Mouse (Mus musculus) heart, embryonic 11.5 days (tissue): ENCODE measurements around the gene Chd3. TPM values are rescaled to one million over a fixed set of nuclear protein-coding genes. Genes with fewer than 3 reads are reported as not detected.

Experiments used
- ATAC-seq: fragments of 200-750 bp; cut with Nextera tagmentation; replicated peaks from 2 replicates; pipeline ENCODE4 v1.8.0; 2017; ENCODE audit warnings: moderate library complexity; ENCODE audit not compliant: insufficient number of reproducible peaks, low FRiP score, low TSS enrichment
- H3K27ac ChIP-seq: fragments of 300-500 bp; sonication (generic); 2 replicates; pipeline ENCODE4 v1.5.1; 2014; ENCODE audit warnings: mild to moderate bottlenecking, low read depth, low read length
- H3K27me3 ChIP-seq: fragments of 300-500 bp; sonication (generic); 2 replicates; pipeline ENCODE4 v1.6.1; 2014; ENCODE audit warnings: mild to moderate bottlenecking, low read length, mixed read lengths; ENCODE audit not compliant: control insufficient read depth, insufficient read depth
- H3K36me3 ChIP-seq: fragments of 300-500 bp; sonication (generic); 2 replicates; pipeline ENCODE4 v1.6.1; 2014; ENCODE audit warnings: mild to moderate bottlenecking, low read length, moderate library complexity, mixed read lengths; ENCODE audit not compliant: control insufficient read depth, insufficient read depth
- H3K4me1 ChIP-seq: fragments of 300-500 bp; sonication (generic); 2 replicates; pipeline ENCODE4 v1.6.1; 2014; ENCODE audit warnings: low read length; ENCODE audit not compliant: control insufficient read depth, insufficient read depth
- H3K4me2 ChIP-seq: fragments of 300-500 bp; sonication (generic); 2 replicates; pipeline ENCODE4 v1.6.1; 2014; ENCODE audit warnings: mild to moderate bottlenecking, moderate library complexity
- H3K4me3 ChIP-seq: fragments of 300-500 bp; sonication (generic); 2 replicates; pipeline ENCODE4 v1.5.1; 2014; ENCODE audit warnings: low read depth, low read length
- H3K9ac ChIP-seq: fragments of 300-500 bp; sonication (generic); 2 replicates; pipeline ENCODE4 v1.6.1; 2014; ENCODE audit warnings: mild to moderate bottlenecking, low read depth, low read length, moderate library complexity
- H3K9me3 ChIP-seq: fragments of 300-500 bp; sonication (generic); replicated peaks from 2 replicates; pipeline ENCODE4 v1.6.1; 2016; ENCODE audit warnings: low read length; ENCODE audit not compliant: control insufficient read depth
- WGBS: fragments of 180-500 bp; shearing (Covaris S2); extraction: QIAGEN DNeasy Blood & Tissue Kit; methylation state at CpG from one replicate; pipeline ENCODE4 v1.1.7; 2014; ENCODE audit not compliant: insufficient replicate concordance; 5-methylcytosine and 5-hydroxymethylcytosine counted together
- polyA plus RNA-seq: library from polyadenylated mRNA; unstranded; fragments of >200 nt; fragmentation: Nextera tagmentation; extraction: Ambion mirVana; gene quantifications from 2 replicates; pipeline ENCODE4 v1.2.1, GENCODE M21; 2014

Gene Chd3
- polyA plus RNA-seq, 1 experiment from 2014 or later = 21.8 TPM

DNA sequence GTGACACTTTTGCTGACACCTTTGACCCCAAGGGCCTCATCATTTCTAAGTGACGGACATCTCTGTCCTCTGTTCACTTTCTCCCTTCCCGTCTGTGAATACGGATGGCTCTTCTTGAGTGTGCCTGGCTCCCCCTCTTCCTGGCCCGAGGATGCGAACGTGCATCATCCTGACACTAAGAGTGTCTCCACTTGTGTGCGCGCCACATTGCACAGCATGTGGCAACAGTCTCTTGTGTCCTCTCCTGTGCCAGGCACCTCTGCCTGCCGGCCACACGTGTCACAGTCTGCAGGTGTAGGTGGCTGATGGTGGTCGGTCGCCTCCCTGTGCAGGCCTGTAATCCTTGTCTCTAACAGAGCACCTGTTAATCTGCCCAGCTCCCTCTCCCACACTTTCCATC is 2.4 kb upstream of the Chd3 start:
- Histone ChIP-seq H3K4me3 (no peak overlapping the region), H3K4me2 (peak overlapping the region; percentile 27; the same call in 1 of the 2 replicates), H3K36me3 (no peaks in the 10 kb centered on the region), H3K9me3 (no peaks in the 10 kb centered on the region), H3K27me3 (no peaks in the 10 kb centered on the region), H3K4me1 (peaks cover 33% of the 10 kb centered on the region), H3K27ac (peak overlapping the region; percentile 72; the same call in 1 of the 2 replicates), H3K9ac (no peak overlapping the region)
- no peak for ATAC-seq
- WGBS = 57% methylated on average over 12 of the region's 12 CpGs

DNA sequence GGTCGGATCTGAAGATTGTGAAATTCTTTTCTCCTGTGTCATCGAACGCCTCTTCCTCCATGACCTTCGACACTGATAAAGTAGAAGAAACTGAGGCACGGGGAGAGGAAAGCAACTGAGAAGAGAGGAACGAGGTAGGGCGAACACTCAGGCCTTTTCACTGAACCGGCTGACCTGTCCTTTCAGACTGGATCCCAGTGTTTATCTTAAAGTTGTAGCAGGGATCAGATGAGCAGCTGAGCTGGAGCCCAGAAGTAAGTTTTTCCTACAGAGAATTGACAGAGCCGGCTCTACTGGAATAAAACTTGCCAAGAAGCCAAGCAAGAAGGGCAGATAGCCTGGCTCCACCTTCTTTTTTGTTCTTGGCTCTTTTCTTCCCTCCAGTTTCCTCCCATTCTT is 1.6 kb upstream of the Chd3 start:
- no peak overlapping the region for H3K4me3 ChIP-seq
- peak overlapping the region; percentile 31 for H3K4me2 ChIP-seq
- no peaks in the 10 kb centered on the region for H3K27me3 ChIP-seq
- no peak for ATAC-seq
- peak overlapping the region; percentile 11; the same call in 1 of the 2 replicates for H3K27ac ChIP-seq
- 20% methylated on average over 9 of the region's 9 CpGs for WGBS
- H3K4me1 ChIP-seq = peaks cover 37% of the 10 kb centered on the region
- H3K9me3 ChIP-seq = no peaks in the 10 kb centered on the region
- no peak overlapping the region for H3K9ac ChIP-seq
- no peaks in the 10 kb centered on the region for H3K36me3 ChIP-seq

- H3K4me3 ChIP-seq = peak overlapping the region; percentile 94
- peak overlapping the region; percentile 98 for H3K27ac ChIP-seq
- no peak for ATAC-seq
- no peaks in the 10 kb centered on the region for H3K9me3 ChIP-seq
- H3K4me2 ChIP-seq = peak overlapping the region; percentile 91
- 36% methylated on average over 2 of the region's 2 CpGs for WGBS
- no peak overlapping the region for H3K9ac ChIP-seq
- H3K4me1 ChIP-seq = peaks cover 43% of the 10 kb centered on the region
- no peaks in the 10 kb centered on the region for H3K36me3 ChIP-seq
- H3K27me3 ChIP-seq = no peaks in the 10 kb centered on the region
Measured at GRCm38 (mm10) chr11:69369990-69370816, 997 bp upstream of the Chd3 start.

DNA sequence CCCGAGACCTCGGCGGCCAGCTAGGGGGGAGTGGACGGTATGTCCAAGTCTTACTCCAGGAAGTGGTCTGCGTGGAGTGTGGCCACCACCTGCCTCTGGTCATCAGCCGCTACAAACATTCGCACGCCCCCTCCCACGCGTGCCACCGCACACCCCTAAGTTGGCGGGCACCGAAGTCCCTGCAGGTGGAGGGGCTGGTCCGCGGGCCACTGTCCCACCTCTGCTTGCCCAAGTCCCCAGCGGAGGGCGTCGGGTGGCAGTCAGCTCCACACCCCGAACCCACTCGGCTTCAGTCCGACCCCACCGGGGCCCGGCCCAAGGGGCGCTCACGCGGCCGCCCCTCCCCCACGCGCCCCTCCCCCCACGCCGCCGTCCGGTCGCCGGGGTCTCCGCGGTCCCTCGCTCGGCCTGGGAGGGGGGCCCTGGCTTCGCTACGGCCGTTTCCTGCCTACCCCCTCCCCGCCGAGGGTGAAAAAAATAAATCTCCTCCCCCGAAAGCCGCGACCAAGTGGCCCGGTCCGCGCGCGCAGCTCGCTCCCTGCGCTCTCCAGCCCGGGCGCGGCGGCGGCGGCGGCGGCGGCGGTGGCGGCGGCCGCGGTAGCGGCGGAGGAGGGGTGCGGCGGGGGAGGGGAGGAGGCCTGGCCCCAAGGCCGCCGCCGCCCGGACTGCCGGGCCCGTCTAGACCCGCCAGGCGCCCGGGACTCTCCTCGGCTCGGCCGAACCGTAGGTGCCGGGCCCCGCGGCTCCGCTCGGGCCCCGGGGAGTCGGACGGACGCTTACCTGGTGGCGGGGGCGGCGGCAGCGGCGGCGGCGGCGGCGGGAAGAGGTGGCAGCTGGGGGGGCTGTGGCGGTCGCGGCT is 621 bp downstream of the Chd3 start:
- WGBS = under 1% methylated on average over 51 of the region's 106 CpGs
- Histone ChIP-seq H3K9ac (peak overlapping the region; percentile 98), H3K4me2 (peak overlapping the region; percentile 91), H3K4me3 (peak overlapping the region; percentile 94), H3K36me3 (peaks cover 3% of the 10 kb centered on the region; the same call in 1 of the 2 replicates), H3K27ac (peak overlapping the region; percentile 98), H3K9me3 (no peaks in the 10 kb centered on the region), H3K27me3 (no peaks in the 10 kb centered on the region), H3K4me1 (peaks cover 54% of the 10 kb centered on the region)
- 0 out of 2 replicates have a peak, but pooled peaks have one; percentile 12 for ATAC-seq

DNA sequence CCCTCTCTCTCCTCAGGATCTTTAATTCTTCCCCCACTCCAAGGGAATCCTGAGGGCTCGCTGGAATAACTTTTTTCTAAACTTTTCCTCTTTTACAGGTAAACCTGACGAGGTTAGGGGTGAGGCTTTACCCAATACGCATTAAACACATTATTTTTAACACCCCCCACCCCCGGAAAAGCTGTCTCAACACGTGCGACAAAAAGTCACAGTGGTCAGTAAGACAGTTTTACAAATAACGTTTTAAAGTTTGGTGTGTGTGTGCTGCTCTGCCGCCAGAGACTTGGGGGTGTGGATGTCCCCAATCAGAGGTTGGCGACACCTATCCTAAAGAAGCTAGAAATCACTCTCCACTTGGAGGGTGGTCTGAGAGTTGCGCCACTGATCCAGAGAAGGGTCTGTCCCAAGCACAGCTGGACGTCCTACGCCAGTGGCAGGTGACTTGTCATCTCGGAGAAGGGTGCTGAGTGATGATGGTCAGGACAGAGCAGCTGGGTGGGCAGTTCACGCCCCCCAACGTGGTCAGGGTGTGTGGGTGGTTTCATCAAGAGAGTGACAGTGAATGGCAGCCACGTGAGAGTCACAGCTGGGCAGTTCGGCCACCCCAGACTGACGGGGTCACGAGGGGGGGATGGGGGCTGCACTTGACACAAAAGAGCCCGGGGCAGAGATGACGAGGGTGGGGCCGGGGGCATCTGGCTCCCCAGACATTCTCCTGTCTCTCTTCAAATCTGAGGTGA is 1.4 kb downstream of the Chd3 start:
- peak overlapping the region; percentile 94 for H3K4me3 ChIP-seq
- peak overlapping the region; percentile 98 for H3K27ac ChIP-seq
- H3K9ac ChIP-seq = peak overlapping the region; percentile 98
- 0 out of 2 replicates have a peak, but pooled peaks have one; percentile 45 for ATAC-seq
- peaks cover 52% of the 10 kb centered on the region for H3K4me1 ChIP-seq
- peak overlapping the region; percentile 91 for H3K4me2 ChIP-seq
- peaks cover 9% of the 10 kb centered on the region; the same call in 1 of the 2 replicates for H3K36me3 ChIP-seq
- no peaks in the 10 kb centered on the region for H3K27me3 ChIP-seq
- WGBS = 1% methylated on average over 22 of the region's 22 CpGs
- no peaks in the 10 kb centered on the region for H3K9me3 ChIP-seq

DNA sequence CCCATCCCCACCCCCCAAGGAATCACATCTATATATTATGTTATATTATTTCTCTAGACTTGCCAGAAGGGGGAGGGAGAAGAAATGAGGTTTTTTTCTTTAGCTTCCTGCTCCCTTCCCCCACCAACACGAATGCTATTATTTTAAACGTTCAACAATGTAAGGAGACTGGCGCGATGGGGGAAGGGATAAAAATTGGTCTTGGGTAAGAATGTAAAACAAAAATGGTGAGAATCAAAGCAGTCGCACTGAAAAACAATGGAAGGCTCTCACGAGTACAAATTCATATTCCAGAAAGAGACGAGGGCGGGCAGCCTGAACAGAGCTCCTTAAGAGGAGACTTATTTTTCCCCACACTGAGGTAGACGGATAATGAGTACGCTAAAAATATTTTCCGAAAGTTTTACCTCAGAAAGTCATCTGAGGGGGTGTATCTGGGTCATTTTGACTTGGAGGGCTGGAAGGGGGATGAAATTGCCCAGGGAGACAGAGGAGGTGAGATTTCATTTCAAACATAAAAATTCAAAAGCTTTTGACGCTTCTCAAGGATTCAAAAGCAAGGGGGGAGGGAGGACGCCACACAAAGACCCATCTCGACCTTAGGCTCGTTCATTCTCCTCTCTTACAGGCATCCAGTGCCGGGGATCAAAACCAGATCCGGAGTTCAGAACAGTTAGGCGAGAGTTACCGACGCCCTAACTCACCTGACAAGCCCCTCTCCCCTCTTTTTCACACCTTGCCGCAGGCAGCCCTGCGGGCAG is 2.2 kb downstream of the Chd3 start:
- peak overlapping the region; percentile 94 for H3K4me3 ChIP-seq
- peak overlapping the region; percentile 91 for H3K4me2 ChIP-seq
- ATAC-seq = no peak
- H3K9ac ChIP-seq = peak overlapping the region; percentile 98
- peaks cover 44% of the 10 kb centered on the region for H3K4me1 ChIP-seq
- H3K27me3 ChIP-seq = no peaks in the 10 kb centered on the region
- H3K36me3 ChIP-seq = peaks cover 10% of the 10 kb centered on the region; the same call in 1 of the 2 replicates
- no peaks in the 10 kb centered on the region for H3K9me3 ChIP-seq
- H3K27ac ChIP-seq = peak overlapping the region; percentile 98
- WGBS = under 1% methylated on average over 22 of the region's 22 CpGs

DNA sequence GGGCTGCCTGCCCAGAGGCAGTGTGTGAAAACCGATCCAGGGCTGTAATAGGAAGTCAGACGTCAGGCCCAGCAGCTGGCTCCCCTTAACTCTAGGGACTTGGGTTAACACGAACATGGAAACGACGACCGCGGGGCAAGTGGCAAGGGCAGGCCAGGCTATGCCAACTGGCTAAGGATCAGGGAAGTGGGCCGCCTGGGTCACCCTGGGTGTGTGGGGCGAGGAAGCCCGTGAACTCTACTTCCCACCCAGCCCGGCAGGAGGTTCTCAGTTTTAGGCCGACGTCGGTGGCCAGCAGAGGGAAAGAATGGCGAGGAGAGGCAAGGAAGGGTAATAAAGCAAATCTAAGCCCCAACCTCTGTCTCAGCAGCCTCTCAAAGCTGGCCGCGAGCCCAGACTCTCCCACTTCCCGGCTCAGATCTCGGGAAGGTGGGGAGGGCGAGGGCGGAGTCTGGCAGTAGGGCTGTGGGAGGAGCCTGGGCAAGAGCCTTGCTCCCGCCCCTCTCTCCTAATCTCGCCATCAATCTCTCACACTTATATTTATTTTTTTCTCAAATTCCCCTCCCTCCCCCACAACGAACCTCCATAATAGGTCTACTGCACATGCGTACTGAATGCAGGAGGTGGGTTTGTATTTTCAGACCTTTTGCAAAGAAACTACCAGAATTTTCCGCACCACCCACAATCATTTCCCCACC is 2.9 kb downstream of the Chd3 start:
- ATAC-seq = peak; percentile 70
- WGBS = 1% methylated on average over 26 of the region's 26 CpGs
- H3K4me2 ChIP-seq = peak overlapping the region; percentile 91
- no peaks in the 10 kb centered on the region for H3K9me3 ChIP-seq
- H3K4me1 ChIP-seq = peaks cover 37% of the 10 kb centered on the region
- peak overlapping the region; percentile 98 for H3K9ac ChIP-seq
- peaks cover 15% of the 10 kb centered on the region; the same call in 1 of the 2 replicates for H3K36me3 ChIP-seq
- H3K27ac ChIP-seq = peak overlapping the region; percentile 98
- H3K4me3 ChIP-seq = peak overlapping the region; percentile 94
- H3K27me3 ChIP-seq = no peaks in the 10 kb centered on the region
